Mouse (Mus musculus) kidney, embryonic 16.5 days (tissue): ENCODE results near the gene 9330182L06Rik. TPM values are rescaled to one million over a fixed set of nuclear protein-coding genes. Genes with fewer than 3 reads are reported as not detected.

Experiments
- ATAC-seq: fragments of 200-750 bp; cut with Nextera tagmentation; 2 replicates; pipeline ENCODE4 v1.8.0; 2017; ENCODE audit warnings: moderate TSS enrichment; ENCODE audit not compliant: low FRiP score, low TSS enrichment
- H3K27ac ChIP-seq: fragments of 300-500 bp; sonication (generic); 2 replicates; pipeline ENCODE4 v1.5.1; 2014; ENCODE audit warnings: low read length
- H3K27me3 ChIP-seq: fragments of 300-500 bp; sonication (generic); 2 replicates; pipeline ENCODE4 v1.6.1; 2014; ENCODE audit warnings: low read length, control low read depth, mixed read lengths; ENCODE audit not compliant: insufficient read depth
- H3K36me3 ChIP-seq: fragments of 300-500 bp; sonication (generic); 2 replicates; pipeline ENCODE4 v1.6.1; 2014; ENCODE audit warnings: low read length, control low read depth, mixed read lengths; ENCODE audit not compliant: insufficient read depth
- H3K4me1 ChIP-seq: fragments of 300-500 bp; sonication (generic); 2 replicates; pipeline ENCODE4 v1.6.1; 2014; ENCODE audit warnings: low read length, control low read depth, mixed read lengths; ENCODE audit not compliant: insufficient read depth
- H3K4me2 ChIP-seq: fragments of 300-500 bp; sonication (generic); replicated peaks from 2 replicates; pipeline ENCODE4 v1.6.1; 2014; ENCODE audit warnings: low read depth, low read length
- H3K4me3 ChIP-seq: fragments of 300-500 bp; sonication (generic); 2 replicates; pipeline ENCODE4 v1.5.1; 2014; ENCODE audit warnings: mild to moderate bottlenecking, low read length
- H3K9ac ChIP-seq: fragments of 300-500 bp; sonication (generic); replicated peaks from 2 replicates; pipeline ENCODE4 v1.6.1; 2014; ENCODE audit warnings: low read length
- H3K9me3 ChIP-seq: fragments of 300-500 bp; sonication (generic); 2 replicates; pipeline ENCODE4 v1.6.1; 2016; ENCODE audit warnings: low read length, control low read depth
- WGBS: fragments of 180-500 bp; shearing (Covaris S2); extraction: QIAGEN DNeasy Blood & Tissue Kit; methylation state at CpG from one replicate; pipeline ENCODE4 v1.1.7; 2014; 5-methylcytosine and 5-hydroxymethylcytosine counted together
- polyA plus RNA-seq: library from polyadenylated mRNA; unstranded; fragments of >200 nt; fragmentation: Nextera tagmentation; extraction: Ambion mirVana; gene quantifications from 2 replicates; pipeline ENCODE4 v1.2.1, GENCODE M21; 2015

Gene 9330182L06Rik
- polyA plus RNA-seq, 1 experiment from 2014 or later, result 1.7 TPM

DNA sequence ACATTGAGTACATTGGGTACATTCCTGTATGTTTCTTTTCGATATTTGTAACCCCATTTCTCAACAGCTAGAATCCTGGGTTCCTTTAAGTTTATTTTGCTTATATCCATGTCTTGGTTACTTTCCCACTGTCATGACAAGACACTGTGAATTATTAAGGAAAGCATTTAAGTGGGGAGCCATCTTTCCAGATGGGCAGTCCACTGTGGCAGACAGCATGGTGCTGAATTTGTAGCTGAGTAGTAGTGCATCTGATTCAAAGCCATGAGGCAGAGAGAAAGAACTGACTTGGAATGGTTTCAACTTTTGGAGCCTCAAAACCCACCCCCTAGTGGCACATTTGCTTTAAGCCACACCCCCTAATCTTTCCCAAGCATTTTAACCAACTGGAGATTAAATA lies 61.6 kb downstream of the 9330182L06Rik start:
- Histone ChIP-seq H3K9me3 (no peaks in the 10 kb centered on the region), H3K4me2 (no peak overlapping the region), H3K27ac (no peak overlapping the region), H3K36me3 (no peaks in the 10 kb centered on the region), H3K9ac (no peak overlapping the region), H3K27me3 (no peaks in the 10 kb centered on the region), H3K4me3 (no peak overlapping the region), H3K4me1 (no peaks in the 10 kb centered on the region)
- no peak for ATAC-seq
- 91% methylated on average over 1 of the region's 1 CpGs for WGBS

DNA sequence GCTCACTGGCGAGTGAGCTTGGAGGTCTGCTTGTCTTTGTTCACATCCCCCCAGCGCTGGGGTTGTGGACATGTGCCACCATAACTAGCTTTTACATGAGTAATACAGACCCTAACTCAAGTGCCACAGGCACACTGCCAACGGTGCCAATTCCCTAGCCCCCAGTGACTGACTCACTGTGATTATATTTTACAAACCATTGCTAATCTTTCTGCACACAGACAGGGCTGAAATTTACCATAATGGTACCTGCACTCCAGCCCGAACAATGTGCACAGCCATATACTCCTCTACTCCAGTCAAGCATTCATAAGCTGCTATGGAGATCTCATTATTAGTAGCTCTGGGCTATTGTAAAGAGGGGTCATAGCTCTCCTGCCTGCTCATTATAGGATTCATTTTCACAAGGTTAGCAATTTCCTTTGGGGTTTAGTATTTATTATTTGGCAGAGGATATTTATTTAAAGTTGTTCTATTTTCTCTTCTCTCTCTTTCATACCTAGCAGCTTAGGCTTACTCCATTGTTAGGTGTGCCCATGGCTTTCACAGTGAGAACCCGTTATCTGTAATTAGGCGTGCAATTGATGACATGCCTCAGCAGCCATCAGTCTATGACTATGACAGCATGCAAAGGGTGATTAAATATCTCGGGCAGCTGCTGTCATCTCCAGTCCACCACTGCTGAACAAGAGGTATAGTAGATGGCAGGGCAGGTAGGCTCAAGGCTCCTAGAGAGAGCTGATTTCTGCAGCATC lies 73.0 kb downstream of the 9330182L06Rik start:
- 69% methylated on average over 7 of the region's 7 CpGs for WGBS
- Histone ChIP-seq H3K4me3 (no peak overlapping the region), H3K27me3 (no peaks in the 10 kb centered on the region), H3K36me3 (no peaks in the 10 kb centered on the region), H3K9ac (no peak overlapping the region), H3K4me1 (no peaks in the 10 kb centered on the region), H3K9me3 (no peaks in the 10 kb centered on the region), H3K27ac (no peak overlapping the region), H3K4me2 (no peak overlapping the region)
- no peak for ATAC-seq

- no peaks in the 10 kb centered on the region for H3K4me1 ChIP-seq
- H3K27me3 ChIP-seq, result no peaks in the 10 kb centered on the region
- no peak overlapping the region for H3K4me3 ChIP-seq
- no peaks in the 10 kb centered on the region for H3K36me3 ChIP-seq
- no peak overlapping the region for H3K9ac ChIP-seq
- H3K9me3 ChIP-seq, result no peaks in the 10 kb centered on the region
- H3K4me2 ChIP-seq, result no peak overlapping the region
- ATAC-seq, result no peak
- no peak overlapping the region for H3K27ac ChIP-seq
- WGBS, result 80% methylated on average over 8 of the region's 8 CpGs
These were observed 73.7 kb downstream of the 9330182L06Rik start for GRCm38 (mm10) chr5:9339511-9340173.

- ATAC-seq, result no peak
- Histone ChIP-seq H3K27ac (no peak overlapping the region), H3K4me2 (no peak overlapping the region), H3K9me3 (no peaks in the 10 kb centered on the region), H3K27me3 (no peaks in the 10 kb centered on the region), H3K4me1 (no peaks in the 10 kb centered on the region), H3K36me3 (no peaks in the 10 kb centered on the region), H3K4me3 (no peak overlapping the region), H3K9ac (no peak overlapping the region)
- WGBS, result 65% methylated on average over 5 of the region's 5 CpGs
These were observed 78.7 kb downstream of the 9330182L06Rik start for GRCm38 (mm10) chr5:9344581-9344980.

DNA sequence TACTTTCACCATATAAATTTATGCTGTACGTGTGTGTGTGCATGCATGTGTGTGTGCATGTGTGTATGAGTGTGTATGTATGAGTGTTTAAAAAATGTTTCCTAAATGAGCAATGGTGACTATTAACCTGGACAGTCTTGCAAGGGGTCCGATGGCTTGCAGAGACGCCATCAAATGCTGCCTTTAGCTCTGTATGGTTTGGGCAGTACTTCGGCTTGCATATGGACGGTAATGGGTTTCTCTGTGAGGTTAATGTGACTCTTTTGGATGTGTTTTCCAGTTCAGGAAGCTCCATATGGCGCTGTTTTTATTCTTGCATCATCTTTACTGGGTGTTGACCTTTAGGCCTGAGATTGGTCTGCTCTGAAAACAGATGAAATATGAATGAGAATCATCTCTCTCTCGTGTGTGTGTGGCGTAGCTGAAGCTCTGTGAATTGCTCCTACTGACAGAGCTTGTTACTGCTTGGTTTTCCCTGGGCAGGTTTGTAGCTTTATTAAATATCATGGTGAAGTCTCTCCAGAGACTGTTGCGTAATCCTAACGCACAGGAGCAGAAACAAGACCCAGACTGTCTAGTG lies 79.2 kb downstream of the 9330182L06Rik start:
- no peaks in the 10 kb centered on the region for H3K4me1 ChIP-seq
- no peak overlapping the region for H3K9ac ChIP-seq
- no peaks in the 10 kb centered on the region for H3K27me3 ChIP-seq
- no peak overlapping the region for H3K4me2 ChIP-seq
- H3K27ac ChIP-seq, result no peak overlapping the region
- no peak overlapping the region for H3K4me3 ChIP-seq
- H3K9me3 ChIP-seq, result no peaks in the 10 kb centered on the region
- ATAC-seq, result no peak
- no peaks in the 10 kb centered on the region for H3K36me3 ChIP-seq
- WGBS, result 81% methylated on average over 10 of the region's 10 CpGs

DNA sequence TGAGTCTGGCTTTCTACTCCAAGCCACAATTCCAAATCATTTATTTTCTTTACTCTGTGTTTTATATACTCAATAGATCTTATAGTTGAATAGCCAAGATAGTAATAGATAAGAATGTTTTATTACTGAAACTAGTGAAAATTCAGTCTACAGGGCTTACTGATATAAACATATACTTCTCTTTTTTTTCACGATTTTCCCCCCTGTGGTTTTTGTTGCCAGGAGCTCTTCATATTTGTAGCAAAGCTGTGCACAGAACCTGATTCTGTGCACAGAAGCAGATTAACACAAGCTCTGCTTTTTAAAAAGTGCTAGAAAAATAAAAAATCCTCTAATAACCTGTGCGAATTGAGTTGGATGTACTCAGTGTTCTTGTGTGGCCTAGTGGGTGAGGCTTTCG lies 79.7 kb downstream of the 9330182L06Rik start:
- no peaks in the 10 kb centered on the region for H3K36me3 ChIP-seq
- no peak overlapping the region for H3K4me3 ChIP-seq
- ATAC-seq, result no peak
- H3K4me1 ChIP-seq, result no peaks in the 10 kb centered on the region
- no peaks in the 10 kb centered on the region for H3K9me3 ChIP-seq
- no peak overlapping the region for H3K27ac ChIP-seq
- no peak overlapping the region for H3K9ac ChIP-seq
- 85% methylated on average over 3 of the region's 3 CpGs for WGBS
- H3K27me3 ChIP-seq, result no peaks in the 10 kb centered on the region
- no peak overlapping the region for H3K4me2 ChIP-seq

DNA sequence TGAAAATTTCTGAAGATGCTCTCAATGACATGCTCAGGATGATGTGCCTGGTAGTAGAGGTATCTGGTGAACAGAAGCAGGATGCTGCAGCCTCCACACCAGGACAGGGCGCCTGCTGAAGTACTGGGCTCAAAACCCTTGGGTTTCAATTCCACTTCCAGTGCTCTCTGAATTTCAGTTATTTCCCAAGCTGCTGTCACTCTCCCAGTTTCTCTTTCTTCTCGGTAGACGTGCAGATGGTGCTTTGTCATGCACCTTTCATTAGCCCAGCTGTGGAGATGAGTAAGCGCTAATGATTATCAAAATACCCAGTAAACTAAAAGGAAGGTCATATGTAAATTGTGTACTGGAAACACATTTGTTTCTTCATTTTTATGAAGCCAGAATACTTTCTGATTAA lies 80.6 kb downstream of the 9330182L06Rik start:
- Histone ChIP-seq H3K4me3 (no peak overlapping the region), H3K36me3 (no peaks in the 10 kb centered on the region), H3K4me2 (no peak overlapping the region), H3K9me3 (no peaks in the 10 kb centered on the region), H3K27ac (no peak overlapping the region), H3K27me3 (no peaks in the 10 kb centered on the region), H3K4me1 (no peaks in the 10 kb centered on the region), H3K9ac (no peak overlapping the region)
- ATAC-seq, result no peak
- 77% methylated on average over 4 of the region's 4 CpGs for WGBS

- Histone ChIP-seq H3K9ac (no peak overlapping the region), H3K4me3 (no peak overlapping the region), H3K9me3 (no peaks in the 10 kb centered on the region), H3K4me1 (no peaks in the 10 kb centered on the region), H3K4me2 (no peak overlapping the region), H3K27ac (no peak overlapping the region), H3K27me3 (no peaks in the 10 kb centered on the region), H3K36me3 (no peaks in the 10 kb centered on the region)
- no peak for ATAC-seq
- WGBS, result 87% methylated on average over 5 of the region's 5 CpGs
These were observed 86.2 kb downstream of the 9330182L06Rik start for GRCm38 (mm10) chr5:9352163-9352562.

DNA sequence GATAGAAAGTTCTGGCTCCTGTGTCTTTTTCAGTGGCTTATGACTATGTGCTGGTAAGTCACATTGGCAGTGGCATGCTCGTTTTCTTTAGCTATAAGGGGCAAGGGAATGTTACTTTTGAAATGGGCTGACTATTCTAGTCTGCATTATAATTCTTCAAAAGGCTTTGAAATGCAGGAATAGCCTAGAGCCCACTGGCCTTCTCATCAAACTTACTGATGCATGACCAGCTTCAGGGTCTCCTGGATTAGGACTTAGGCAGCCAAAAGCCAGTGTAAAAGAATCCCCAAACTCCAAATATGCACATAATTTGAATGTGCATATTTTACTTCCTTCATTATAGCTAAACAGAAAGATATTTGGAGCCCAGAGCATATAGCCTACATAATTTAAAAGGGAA lies 86.7 kb downstream of the 9330182L06Rik start:
- Histone ChIP-seq H3K4me2 (no peak overlapping the region), H3K27me3 (no peaks in the 10 kb centered on the region), H3K4me1 (no peaks in the 10 kb centered on the region), H3K36me3 (no peaks in the 10 kb centered on the region), H3K9ac (no peak overlapping the region), H3K9me3 (no peaks in the 10 kb centered on the region), H3K27ac (no peak overlapping the region), H3K4me3 (no peak overlapping the region)
- ATAC-seq, result no peak
- 31% methylated on average over 1 of the region's 1 CpGs for WGBS

DNA sequence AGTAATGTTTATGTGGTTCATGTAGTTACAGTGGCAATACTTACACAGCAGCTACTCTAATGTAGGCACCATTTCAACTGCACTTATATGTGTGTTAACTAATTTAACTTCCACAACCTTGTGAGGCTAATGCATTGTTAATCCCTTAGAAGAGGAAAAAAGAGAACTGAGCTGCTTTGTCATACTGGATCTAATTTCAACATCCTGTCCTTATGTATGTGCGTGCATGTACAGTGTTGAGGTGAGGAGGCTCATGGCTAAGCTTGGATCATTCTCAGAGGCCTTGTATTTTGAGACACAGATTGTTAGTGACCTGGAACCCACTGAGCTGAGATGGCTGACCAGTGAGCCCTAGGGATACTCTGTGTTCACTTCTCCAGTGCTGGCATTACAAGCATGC lies 88.3 kb downstream of the 9330182L06Rik start:
- WGBS, result 94% methylated on average over 1 of the region's 1 CpGs
- Histone ChIP-seq H3K9ac (no peak overlapping the region), H3K4me1 (no peaks in the 10 kb centered on the region), H3K9me3 (no peaks in the 10 kb centered on the region), H3K4me2 (no peak overlapping the region), H3K4me3 (no peak overlapping the region), H3K27ac (no peak overlapping the region), H3K27me3 (no peaks in the 10 kb centered on the region), H3K36me3 (no peaks in the 10 kb centered on the region)
- no peak for ATAC-seq
